Mouse (Mus musculus) spleen, adult 2 months (tissue): ENCODE measurements around the gene Sap30bp.

Experiments
- CTCF ChIP-seq: fragments of 200-500 bp; IDR thresholded peaks from 2 replicates; pipeline ENCODE4 v1.5.1; 2011; ENCODE audit warnings: mild to moderate bottlenecking, inconsistent platforms; ENCODE audit not compliant: insufficient read depth, insufficient read length, insufficient replicate concordance; ENCODE audit errors: extremely low read depth
- POLR2A ChIP-seq: fragments of 200-500 bp; IDR thresholded peaks from 2 replicates; pipeline ENCODE4 v1.6.1; 2011; ENCODE audit warnings: low read depth, low read length, inconsistent platforms

GRCm38 (mm10) chr11:115906521-115906920 is 26.6 kb upstream of the Sap30bp start:
- TF ChIP-seq POLR2A (no peak), CTCF (no peak)
